Mouse (Mus musculus): ENCODE measurements around the gene Klhl29. TPM values are rescaled to one million over a fixed set of nuclear protein-coding genes. Genes with fewer than 3 reads are reported as not detected.

Gene Klhl29
- polyA plus RNA-seq, 1 experiment = not detected

DNA sequence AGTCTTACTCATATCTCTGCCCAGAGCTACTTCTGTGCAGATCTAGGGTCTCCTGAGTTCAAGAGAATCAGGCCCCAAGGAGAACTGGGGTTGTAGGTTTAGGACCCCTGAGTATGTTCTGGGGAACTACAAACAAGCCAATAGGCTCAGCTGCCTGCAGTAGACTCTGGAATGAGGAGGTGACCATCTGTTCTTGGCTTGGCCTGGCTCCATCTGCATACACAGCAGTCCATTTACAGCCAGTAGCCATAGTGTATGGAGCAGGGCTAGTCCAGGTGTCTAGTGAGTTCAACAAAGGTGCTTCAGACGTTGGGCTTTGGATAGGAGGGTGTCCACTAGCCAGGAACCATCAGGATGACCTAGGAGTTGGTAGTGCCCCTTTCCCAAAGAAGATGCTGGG, 151.9 kb downstream of the Klhl29 start:
- Histone ChIP-seq H3K36me3 (ENCODE audit: control insufficient read depth, insufficient read depth) (no peaks in the 10 kb centered on the region), H3K4me3 (ENCODE audit: insufficient read depth, poor library complexity, severe bottlenecking) (no peak overlapping the region), H3ac (ENCODE audit: control insufficient read depth, insufficient read length, low read depth) (no peak overlapping the region), H3K79me3 (ENCODE audit: low read depth) (no peaks in the 10 kb centered on the region), H3K27me3 (ENCODE audit: control insufficient read depth, insufficient read depth, insufficient read length) (no peaks in the 10 kb centered on the region), H3K79me2 (ENCODE audit: control insufficient read depth, insufficient read depth) (no peaks in the 10 kb centered on the region)
- TF ChIP-seq CTCF (IDR thresholded peaks at IDR 0.05; ENCODE audit: control insufficient read depth, insufficient read depth, insufficient read length) (no peak), CEBPB (IDR thresholded peaks at IDR 0.05; ENCODE audit: low read depth) (no peak)

DNA sequence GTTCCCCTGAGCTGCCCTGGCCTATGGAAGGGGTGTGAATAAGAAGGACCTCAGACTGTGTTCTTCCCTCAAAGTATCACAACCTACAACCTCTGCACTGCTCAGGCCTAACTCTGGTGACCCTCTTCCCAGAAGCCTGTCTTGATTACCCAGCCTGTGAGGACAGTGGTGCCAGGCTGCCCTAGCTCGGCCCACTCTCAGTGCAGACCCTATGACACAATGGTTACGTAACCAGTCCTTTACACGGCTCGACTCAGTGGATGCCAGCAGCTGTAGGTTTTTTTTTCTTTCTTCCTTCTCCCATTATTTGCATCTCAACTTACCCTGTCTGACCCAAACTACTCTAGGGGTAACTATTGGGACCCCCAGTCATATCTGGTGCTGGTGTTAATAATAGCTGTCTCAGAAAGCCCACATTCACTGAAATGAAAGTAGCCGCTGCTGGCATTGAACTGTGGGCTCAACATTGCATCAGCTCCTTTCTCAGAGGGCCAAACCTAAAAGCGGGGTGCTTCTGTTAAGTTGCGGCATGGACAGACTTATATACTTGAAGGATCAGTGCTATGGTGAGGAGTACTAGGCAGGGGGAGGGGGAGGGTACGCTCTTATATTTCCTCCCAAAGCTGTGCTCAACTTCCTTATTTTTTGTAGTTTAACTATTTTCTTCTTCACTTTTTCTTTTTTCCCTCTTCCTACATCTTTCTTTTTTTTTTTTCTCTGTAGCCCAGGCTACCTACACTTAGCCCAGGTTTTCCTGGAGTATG, 152.9 kb downstream of the Klhl29 start:
- TF ChIP-seq MYOD1 (IDR thresholded peaks at IDR 0.05; ENCODE audit: control insufficient read depth, insufficient read length, low read depth) = no peak
- TF ChIP-seq CEBPB (IDR thresholded peaks at IDR 0.05; ENCODE audit: low read depth) = no peak
- TF ChIP-seq CTCF (IDR thresholded peaks at IDR 0.05; ENCODE audit: control insufficient read depth, insufficient read depth, insufficient read length) = no peak
- TF ChIP-seq FOSL1 (IDR thresholded peaks at IDR 0.05; ENCODE audit: insufficient read depth, low read length, poor library complexity, severe bottlenecking) = no peak
- TF ChIP-seq USF1 (IDR thresholded peaks at IDR 0.05; ENCODE audit: low read depth) = no peak
- no peak for TF ChIP-seq MAX (IDR thresholded peaks at IDR 0.05)
- no peak for TF ChIP-seq MYOG (IDR thresholded peaks at IDR 0.05; ENCODE audit: control insufficient read depth, extremely low read depth, insufficient read length)
- Histone ChIP-seq H3ac (ENCODE audit: control insufficient read depth, insufficient read length, low read depth) (no peak overlapping the region), H3K4me3 (ENCODE audit: insufficient read depth, poor library complexity, severe bottlenecking) (no peak overlapping the region), H3K27me3 (ENCODE audit: control insufficient read depth, insufficient read depth, insufficient read length) (no peaks in the 10 kb centered on the region), H3K79me2 (ENCODE audit: control insufficient read depth, insufficient read depth) (no peaks in the 10 kb centered on the region), H3K79me3 (ENCODE audit: low read depth) (no peaks in the 10 kb centered on the region), H3K36me3 (ENCODE audit: control insufficient read depth, insufficient read depth) (no peaks in the 10 kb centered on the region)

DNA sequence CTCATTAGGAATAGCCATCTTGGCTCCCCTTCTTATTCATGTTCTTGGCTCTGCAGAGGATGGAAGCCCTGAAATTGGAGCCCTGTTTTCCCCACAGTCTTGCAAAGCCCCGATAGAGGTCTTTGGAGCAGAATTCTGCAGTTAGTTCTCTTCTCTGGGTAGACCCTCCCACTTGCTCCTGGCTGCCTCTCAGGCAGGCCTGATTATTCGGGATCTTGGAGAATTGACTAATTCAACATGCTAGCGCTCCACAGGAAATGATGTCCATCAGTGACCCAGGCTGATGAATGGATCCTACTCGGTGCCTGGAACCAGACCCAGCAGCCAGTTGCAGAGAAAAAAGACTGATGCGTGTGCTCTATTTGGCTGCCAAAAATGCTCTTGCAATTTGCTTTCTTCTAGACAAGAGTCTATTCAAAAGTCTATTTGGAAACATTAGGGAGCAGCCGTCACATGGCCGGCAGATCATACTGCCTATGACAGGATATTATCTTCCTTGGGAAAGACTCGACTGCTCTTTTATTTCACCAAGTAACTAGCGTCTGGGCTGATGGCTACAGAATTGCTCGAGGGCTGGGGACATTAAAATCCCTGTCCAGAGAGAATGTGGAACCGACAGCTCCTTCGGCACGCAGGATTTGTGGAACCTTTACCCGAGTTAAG, 155.4 kb downstream of the Klhl29 start:
- no peaks in the 10 kb centered on the region for H3K79me3 ChIP-seq (ENCODE audit: low read depth)
- TF ChIP-seq MAX (IDR thresholded peaks at IDR 0.05) = no peak
- TF ChIP-seq CEBPB (IDR thresholded peaks at IDR 0.05; ENCODE audit: low read depth) = no peak
- no peak for TF ChIP-seq MYOD1 (IDR thresholded peaks at IDR 0.05; ENCODE audit: control insufficient read depth, insufficient read length, low read depth)
- TF ChIP-seq CTCF (IDR thresholded peaks at IDR 0.05; ENCODE audit: control insufficient read depth, insufficient read depth, insufficient read length) = no peak
- no peak for TF ChIP-seq MYOG (IDR thresholded peaks at IDR 0.05; ENCODE audit: control insufficient read depth, extremely low read depth, insufficient read length)
- no peak for TF ChIP-seq FOSL1 (IDR thresholded peaks at IDR 0.05; ENCODE audit: insufficient read depth, low read length, poor library complexity, severe bottlenecking)
- no peak for TF ChIP-seq USF1 (IDR thresholded peaks at IDR 0.05; ENCODE audit: low read depth)
- H3K36me3 ChIP-seq (ENCODE audit: control insufficient read depth, insufficient read depth) = no peaks in the 10 kb centered on the region
- H3K4me3 ChIP-seq (ENCODE audit: insufficient read depth, poor library complexity, severe bottlenecking) = no peak overlapping the region
- no peak overlapping the region for H3ac ChIP-seq (ENCODE audit: control insufficient read depth, insufficient read length, low read depth)
- H3K27me3 ChIP-seq (ENCODE audit: control insufficient read depth, insufficient read depth, insufficient read length) = peaks cover 8% of the 10 kb centered on the region
- no peaks in the 10 kb centered on the region for H3K79me2 ChIP-seq (ENCODE audit: control insufficient read depth, insufficient read depth)

DNA sequence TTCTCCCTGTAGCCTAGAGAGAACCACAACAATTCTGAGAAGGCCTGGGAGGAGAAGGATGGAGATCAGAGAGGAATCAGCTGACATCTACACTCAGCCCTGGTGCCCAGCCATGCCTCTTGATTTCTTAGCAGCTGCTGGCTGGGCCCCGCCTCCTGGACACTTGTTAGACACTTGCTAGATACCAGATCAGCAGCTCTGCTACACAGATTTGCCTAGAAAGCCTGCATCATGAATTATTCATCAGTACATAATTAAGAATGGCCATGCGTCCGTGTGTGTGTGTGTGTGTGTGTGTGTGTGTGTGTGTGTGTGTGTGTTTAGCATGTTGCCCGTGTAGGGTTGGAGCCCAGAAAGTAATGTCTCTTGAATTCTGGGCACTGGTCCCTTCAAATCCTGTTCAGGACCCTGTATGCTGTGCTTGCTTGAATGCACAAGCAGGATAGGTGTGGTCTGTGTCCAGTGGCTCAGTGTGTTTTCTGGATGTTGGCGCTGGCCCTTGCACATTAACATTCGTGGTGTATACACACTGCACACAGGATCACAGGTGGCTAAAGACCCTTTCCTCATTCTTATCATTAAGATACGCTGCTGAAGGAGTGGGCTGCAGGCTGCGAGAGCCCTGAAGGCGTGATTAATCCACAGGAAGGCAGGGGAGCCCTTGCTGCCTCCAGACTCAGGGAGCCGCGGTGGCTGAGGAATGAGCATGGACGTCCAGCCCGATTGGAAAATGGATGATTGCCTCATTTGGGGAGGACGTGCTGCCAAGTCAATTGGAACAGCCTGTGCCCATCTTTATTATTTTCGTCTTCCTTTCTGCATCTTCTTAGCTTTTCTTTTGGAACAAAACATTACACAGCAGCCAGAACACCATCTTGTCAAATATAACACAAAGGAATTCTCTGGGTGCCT, 159.4 kb downstream of the Klhl29 start:
- Histone ChIP-seq H3ac (ENCODE audit: control insufficient read depth, insufficient read length, low read depth) (no peak overlapping the region), H3K4me3 (ENCODE audit: insufficient read depth, poor library complexity, severe bottlenecking) (no peak overlapping the region), H3K27me3 (ENCODE audit: control insufficient read depth, insufficient read depth, insufficient read length) (peaks cover 11% of the 10 kb centered on the region), H3K36me3 (ENCODE audit: control insufficient read depth, insufficient read depth) (no peaks in the 10 kb centered on the region), H3K79me2 (ENCODE audit: control insufficient read depth, insufficient read depth) (no peaks in the 10 kb centered on the region), H3K79me3 (ENCODE audit: low read depth) (no peaks in the 10 kb centered on the region)
- TF ChIP-seq FOSL1 (IDR thresholded peaks at IDR 0.05; ENCODE audit: insufficient read depth, low read length, poor library complexity, severe bottlenecking) (no peak), MYOG (IDR thresholded peaks at IDR 0.05; ENCODE audit: control insufficient read depth, extremely low read depth, insufficient read length) (no peak), CEBPB (IDR thresholded peaks at IDR 0.05; ENCODE audit: low read depth) (no peak), MAX (IDR thresholded peaks at IDR 0.05) (no peak), MYOD1 (IDR thresholded peaks at IDR 0.05; ENCODE audit: control insufficient read depth, insufficient read length, low read depth) (no peak), CTCF (IDR thresholded peaks at IDR 0.05; ENCODE audit: control insufficient read depth, insufficient read depth, insufficient read length) (no peak), USF1 (IDR thresholded peaks at IDR 0.05; ENCODE audit: low read depth) (no peak)

DNA sequence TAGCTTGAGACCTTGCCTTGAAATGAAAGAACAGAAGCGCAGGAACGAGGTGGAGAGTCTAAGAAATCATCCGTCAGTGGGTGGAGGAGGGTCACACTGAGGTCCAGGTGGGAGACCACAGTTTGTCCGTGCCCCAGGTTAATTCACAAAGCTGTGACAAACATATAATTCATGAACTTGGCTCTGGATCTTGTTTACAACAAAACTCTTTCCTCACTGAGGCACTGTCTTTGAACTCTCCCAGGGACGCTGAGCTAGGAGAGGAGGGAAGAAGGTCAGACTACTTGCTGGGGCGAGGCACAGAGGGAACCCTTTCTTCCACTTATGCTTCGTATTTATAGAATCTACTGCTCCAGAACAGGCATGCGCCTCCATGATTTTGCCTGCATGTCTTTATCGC, 161.2 kb downstream of the Klhl29 start:
- Histone ChIP-seq H3ac (ENCODE audit: control insufficient read depth, insufficient read length, low read depth) (no peak overlapping the region), H3K36me3 (ENCODE audit: control insufficient read depth, insufficient read depth) (no peaks in the 10 kb centered on the region), H3K27me3 (ENCODE audit: control insufficient read depth, insufficient read depth, insufficient read length) (peaks cover 14% of the 10 kb centered on the region), H3K79me3 (ENCODE audit: low read depth) (no peaks in the 10 kb centered on the region), H3K79me2 (ENCODE audit: control insufficient read depth, insufficient read depth) (no peaks in the 10 kb centered on the region), H3K4me3 (ENCODE audit: insufficient read depth, poor library complexity, severe bottlenecking) (no peak overlapping the region)
- TF ChIP-seq USF1 (IDR thresholded peaks at IDR 0.05; ENCODE audit: low read depth) (no peak), CTCF (IDR thresholded peaks at IDR 0.05; ENCODE audit: control insufficient read depth, insufficient read depth, insufficient read length) (no peak), FOSL1 (IDR thresholded peaks at IDR 0.05; ENCODE audit: insufficient read depth, low read length, poor library complexity, severe bottlenecking) (no peak)

Data from C2C12 (cell line).